Mouse (Mus musculus) ES-E14 (cell line): ENCODE data around the gene Rbpj.

Experiments
- CHD2 ChIP-seq: IDR thresholded peaks from 2 replicates; pipeline ENCODE4 v1.6.1; 2014; ENCODE audit warnings: mild to moderate bottlenecking, low read depth, low read length, inconsistent platforms
- MAFK ChIP-seq: IDR thresholded peaks from 2 replicates; pipeline ENCODE4 v1.6.1; 2014; ENCODE audit warnings: mild to moderate bottlenecking, low read depth, low read length, inconsistent platforms; ENCODE audit not compliant: insufficient read depth

GRCm38 (mm10) chr5:53516482-53516881 lies 50.5 kb downstream of the Rbpj start:
- TF ChIP-seq MAFK (no peak), CHD2 (no peak)
